Mouse (Mus musculus): ENCODE data around the gene Slc46a1. TPM values are rescaled to one million over a fixed set of nuclear protein-coding genes. Genes with fewer than 3 reads are reported as not detected.

Slc46a1 gene
- 25.6 TPM for polyA plus RNA-seq (2014; fragmentation: Illumina TruSeq; extraction: RNeasy Lipid Tissue Mini Kit (QIAGEN cat#74804); ENCODE audit: low read depth, low replicate concordance)

DNA sequence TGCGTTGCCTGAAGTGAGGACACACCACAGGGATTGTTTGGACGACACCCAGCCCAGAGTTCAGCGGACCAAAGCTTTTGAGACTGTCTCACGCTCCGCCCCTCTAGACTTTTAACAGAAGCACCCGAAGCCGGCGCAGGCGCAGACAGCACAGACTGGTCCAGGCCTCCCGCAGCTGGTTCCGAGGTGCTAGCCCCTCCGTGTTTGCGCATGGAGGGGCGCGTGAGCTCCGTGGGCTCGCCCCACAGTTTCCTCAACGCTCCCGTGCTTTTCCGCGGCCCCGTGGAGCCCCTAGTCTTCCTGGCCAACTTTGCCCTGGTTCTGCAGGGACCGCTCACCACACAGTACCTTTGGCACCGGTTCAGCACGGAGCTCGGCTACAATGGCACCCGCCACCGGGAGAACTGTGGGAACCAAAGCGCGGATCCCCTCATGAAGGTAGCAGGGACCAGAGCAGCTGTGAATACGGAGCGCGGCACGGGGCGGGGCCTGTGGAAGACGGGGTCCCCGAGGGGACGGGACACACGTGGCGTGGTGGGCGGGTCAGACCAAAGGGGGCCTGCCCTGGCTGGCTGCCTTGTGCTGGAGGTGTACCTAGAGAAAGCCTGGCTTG lies at the start of gene Slc46a1:
Gene Slc46a1, plus strand, starts transcription at position 130 of the 613 bp plus-strand sequence.

GRCm38 (mm10) chr11:78422055-78422819 lies 43.3 kb upstream of the Slc46a1 start, which contains the start of gene Slc13a2:
TSS of gene Slc13a2 (minus strand) at chr11:78422217.

DNA sequence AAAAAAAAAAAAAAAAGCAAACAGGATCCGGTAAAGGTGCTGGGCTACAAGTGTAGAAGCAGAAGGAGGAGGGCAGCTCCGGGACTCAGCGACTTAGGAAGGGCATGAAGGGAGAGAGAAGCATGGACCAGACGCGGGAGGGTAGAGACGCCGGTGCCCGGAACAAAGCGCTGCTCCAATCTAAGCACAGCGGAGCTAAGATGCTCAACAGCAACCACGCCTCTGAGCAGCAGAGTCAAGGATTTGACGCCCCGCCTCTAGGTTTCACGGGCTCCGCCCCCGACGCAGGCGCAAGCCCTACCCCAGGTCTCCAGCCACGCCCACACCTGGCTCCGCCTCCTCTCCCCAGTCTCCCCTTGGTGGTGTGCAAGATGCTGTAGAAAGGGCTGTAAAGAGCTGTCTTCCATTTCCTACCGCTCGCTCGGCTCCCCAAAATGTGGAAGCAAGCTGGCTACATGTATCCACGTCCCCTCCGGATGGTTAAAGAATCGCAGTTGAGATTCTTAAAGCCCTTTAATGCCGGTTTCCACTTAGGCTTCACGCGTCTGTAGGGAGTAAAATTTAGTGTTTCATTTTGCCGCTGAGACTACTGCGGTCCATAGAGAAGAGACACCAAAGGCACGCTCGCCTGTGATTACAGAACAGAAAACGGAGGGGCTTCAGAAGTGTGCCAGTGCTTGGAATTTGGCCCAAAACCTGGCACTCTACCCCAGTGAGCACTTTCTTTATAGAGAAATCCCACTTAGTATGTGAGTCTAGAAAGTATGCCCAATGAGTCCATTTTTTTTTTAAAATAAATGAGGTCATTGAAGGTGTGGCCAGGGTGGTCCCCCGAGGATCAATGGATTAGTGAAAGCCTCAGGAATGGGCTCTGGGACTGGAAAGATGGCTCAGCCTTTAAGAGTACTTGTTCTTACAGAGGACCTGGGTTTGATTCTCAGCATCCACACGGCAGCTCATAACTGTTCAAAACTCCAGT lies 32.3 kb downstream of the Slc46a1 start, which contains the start of gene Sarm1:
Gene Sarm1, minus strand, starts transcription at position 211 of the 979 bp plus-strand sequence.

DNA sequence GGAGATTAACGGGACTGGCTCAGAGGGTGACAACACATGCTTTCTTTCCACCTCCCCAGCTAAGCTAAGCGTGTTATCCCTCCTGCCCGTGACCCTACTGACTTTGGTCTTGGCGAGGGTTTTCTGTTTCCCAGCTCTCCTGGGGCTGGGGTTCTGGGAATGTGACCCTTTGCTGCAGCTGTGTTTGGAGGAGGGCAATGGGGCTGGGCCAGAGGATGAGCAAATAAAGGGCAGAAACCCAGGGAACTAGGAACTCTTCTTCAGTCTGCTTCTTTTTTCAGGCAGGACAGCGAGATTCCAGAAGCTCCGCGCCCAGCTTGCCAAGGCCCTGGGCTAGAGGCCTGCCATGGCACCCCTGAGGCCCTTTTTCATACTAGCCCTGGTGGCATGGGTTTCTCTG lies 33.5 kb downstream of the Slc46a1 start, which contains the start of gene Vtn:
Gene Vtn, plus strand, starts transcription at position 88 of the 400 bp plus-strand sequence.

DNA sequence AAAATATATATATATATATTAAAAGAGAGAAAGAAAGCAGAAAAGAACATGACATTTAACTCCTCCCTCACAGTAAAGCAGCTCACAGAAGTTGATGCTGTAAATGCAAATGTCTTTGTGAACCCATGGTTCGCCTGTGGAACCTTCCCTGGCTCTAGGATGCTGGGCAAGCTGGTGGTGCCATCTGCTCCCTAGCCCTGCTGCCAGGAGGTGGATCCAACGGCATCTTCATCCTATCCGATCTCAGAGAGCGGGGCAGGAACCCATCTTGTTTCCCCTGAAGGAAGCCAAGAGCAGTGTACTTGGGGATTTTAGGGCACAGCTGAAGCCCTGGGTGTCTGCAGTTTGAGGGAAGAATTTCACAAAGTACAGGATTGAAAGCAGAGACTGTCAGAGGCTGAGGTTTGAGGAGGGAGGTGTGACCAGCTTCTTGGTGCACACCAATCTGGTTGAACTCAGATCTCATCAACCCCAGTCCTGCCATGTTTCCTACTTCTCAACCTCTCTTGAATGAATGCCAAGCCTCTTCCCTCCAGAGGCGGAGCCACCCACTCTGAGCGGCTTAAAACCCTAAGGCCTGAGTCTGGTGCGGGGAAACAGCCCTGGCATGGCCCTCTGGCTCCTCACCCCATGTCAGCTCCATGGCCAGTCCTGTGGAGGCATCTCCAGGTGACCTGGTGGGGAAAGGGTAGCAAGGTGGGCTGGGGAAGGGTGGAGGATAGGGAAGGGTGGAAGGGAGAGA lies 37.6 kb downstream of the Slc46a1 start, which contains the start of gene Sebox:
Gene Sebox, plus strand, starts transcription at position 539 of the 742 bp plus-strand sequence.

GRCm38 (mm10) chr11:78512025-78512957 lies 46.8 kb downstream of the Slc46a1 start, which contains the start of the genes Tmem199 and Poldip2:
TSS of gene Tmem199 (minus strand) at chr11:78512172.
TSS of gene Poldip2 (plus strand) at chr11:78512193.

Other genes with a start within 250 kb of the Slc46a1 start
- gene Sdf2, start 220.0 kb upstream of the Slc46a1 start, polyA plus RNA-seq (2014; fragmentation: Illumina TruSeq; extraction: RNeasy Lipid Tissue Mini Kit (QIAGEN cat#74804); ENCODE audit: low read depth, low replicate concordance) = 103 TPM
- 41.1 TPM for gene Supt6, start 219.7 kb upstream of the Slc46a1 start, polyA plus RNA-seq (2014; fragmentation: Illumina TruSeq; extraction: RNeasy Lipid Tissue Mini Kit (QIAGEN cat#74804); ENCODE audit: low read depth, low replicate concordance)
- 107 TPM for gene 2610507B11Rik, start 203.9 kb upstream of the Slc46a1 start, polyA plus RNA-seq (2014; fragmentation: Illumina TruSeq; extraction: RNeasy Lipid Tissue Mini Kit (QIAGEN cat#74804); ENCODE audit: low read depth, low replicate concordance)
- gene BC030499, start 174.9 kb upstream of the Slc46a1 start, polyA plus RNA-seq (2014; fragmentation: Illumina TruSeq; extraction: RNeasy Lipid Tissue Mini Kit (QIAGEN cat#74804); ENCODE audit: low read depth, low replicate concordance) = 0.19 TPM
- gene Spag5, start 164.2 kb upstream of the Slc46a1 start, polyA plus RNA-seq (2014; fragmentation: Illumina TruSeq; extraction: RNeasy Lipid Tissue Mini Kit (QIAGEN cat#74804); ENCODE audit: low read depth, low replicate concordance) = 2.7 TPM
- 41.4 TPM for gene Aldoc, start 142.7 kb upstream of the Slc46a1 start, polyA plus RNA-seq (2014; fragmentation: Illumina TruSeq; extraction: RNeasy Lipid Tissue Mini Kit (QIAGEN cat#74804); ENCODE audit: low read depth, low replicate concordance)
- 34.6 TPM for gene Pigs, start 137.3 kb upstream of the Slc46a1 start, polyA plus RNA-seq (2014; fragmentation: Illumina TruSeq; extraction: RNeasy Lipid Tissue Mini Kit (QIAGEN cat#74804); ENCODE audit: low read depth, low replicate concordance)
- 34.6 TPM for gene Unc119, start 122.2 kb upstream of the Slc46a1 start, polyA plus RNA-seq (2014; fragmentation: Illumina TruSeq; extraction: RNeasy Lipid Tissue Mini Kit (QIAGEN cat#74804); ENCODE audit: low read depth, low replicate concordance)
- not detected for gene Foxn1, start 79.1 kb upstream of the Slc46a1 start, polyA plus RNA-seq (2014; fragmentation: Illumina TruSeq; extraction: RNeasy Lipid Tissue Mini Kit (QIAGEN cat#74804); ENCODE audit: low read depth, low replicate concordance)
- 7.7 TPM for gene Slc13a2, start 43.5 kb upstream of the Slc46a1 start, polyA plus RNA-seq (2014; fragmentation: Illumina TruSeq; extraction: RNeasy Lipid Tissue Mini Kit (QIAGEN cat#74804); ENCODE audit: low read depth, low replicate concordance)
- gene Sarm1, start 32.1 kb downstream of the Slc46a1 start, polyA plus RNA-seq (2014; fragmentation: Illumina TruSeq; extraction: RNeasy Lipid Tissue Mini Kit (QIAGEN cat#74804); ENCODE audit: low read depth, low replicate concordance) = 2.2 TPM
- 12.6 TPM for gene Vtn, start 33.4 kb downstream of the Slc46a1 start, polyA plus RNA-seq (2014; fragmentation: Illumina TruSeq; extraction: RNeasy Lipid Tissue Mini Kit (QIAGEN cat#74804); ENCODE audit: low read depth, low replicate concordance)
- not detected for gene Sebox, start 37.8 kb downstream of the Slc46a1 start, polyA plus RNA-seq (2014; fragmentation: Illumina TruSeq; extraction: RNeasy Lipid Tissue Mini Kit (QIAGEN cat#74804); ENCODE audit: low read depth, low replicate concordance)
- gene Tmem199, start 46.5 kb downstream of the Slc46a1 start, polyA plus RNA-seq (2014; fragmentation: Illumina TruSeq; extraction: RNeasy Lipid Tissue Mini Kit (QIAGEN cat#74804); ENCODE audit: low read depth, low replicate concordance) = 31.0 TPM
- 77.7 TPM for gene Poldip2, start 46.5 kb downstream of the Slc46a1 start, polyA plus RNA-seq (2014; fragmentation: Illumina TruSeq; extraction: RNeasy Lipid Tissue Mini Kit (QIAGEN cat#74804); ENCODE audit: low read depth, low replicate concordance)
- gene Tnfaip1, start 70.6 kb downstream of the Slc46a1 start, polyA plus RNA-seq (2014; fragmentation: Illumina TruSeq; extraction: RNeasy Lipid Tissue Mini Kit (QIAGEN cat#74804); ENCODE audit: low read depth, low replicate concordance) = 35.8 TPM
- gene Ift20, start 70.7 kb downstream of the Slc46a1 start, polyA plus RNA-seq (2014; fragmentation: Illumina TruSeq; extraction: RNeasy Lipid Tissue Mini Kit (QIAGEN cat#74804); ENCODE audit: low read depth, low replicate concordance) = 127 TPM
- 38.0 TPM for gene Tmem97, start 85.1 kb downstream of the Slc46a1 start, polyA plus RNA-seq (2014; fragmentation: Illumina TruSeq; extraction: RNeasy Lipid Tissue Mini Kit (QIAGEN cat#74804); ENCODE audit: low read depth, low replicate concordance)
- 21.9 TPM for gene Nlk, start 231.7 kb downstream of the Slc46a1 start, polyA plus RNA-seq (2014; fragmentation: Illumina TruSeq; extraction: RNeasy Lipid Tissue Mini Kit (QIAGEN cat#74804); ENCODE audit: low read depth, low replicate concordance)